Mouse (Mus musculus) kidney, adult 2 months (tissue): ENCODE results near the gene Tiprl. TPM values are rescaled to one million over a fixed set of nuclear protein-coding genes. Genes with fewer than 3 reads are reported as not detected.

ENCODE experiments used
- DNase-seq: peaks from one replicate; pipeline ENCODE4 v3.0.0; 2021
- H3K27ac ChIP-seq: fragments of 200-500 bp; 2 replicates; pipeline ENCODE4 v1.5.1; 2012; ENCODE audit warnings: low read depth, low read length, control low read depth, inconsistent platforms; ENCODE audit not compliant: insufficient read depth
- H3K27me3 ChIP-seq: fragments of 200-500 bp; replicated peaks from 2 replicates; pipeline ENCODE4 v1.6.1; 2012; ENCODE audit warnings: mild to moderate bottlenecking, moderate library complexity, low read length, inconsistent platforms; ENCODE audit not compliant: control insufficient read depth, insufficient read depth
- H3K36me3 ChIP-seq: fragments of 200-500 bp; 2 replicates; pipeline ENCODE4 v1.6.1; 2012; ENCODE audit warnings: mild to moderate bottlenecking, moderate library complexity, low read length, inconsistent platforms; ENCODE audit not compliant: control insufficient read depth, insufficient read depth
- H3K4me1 ChIP-seq: fragments of 200-500 bp; 2 replicates; pipeline ENCODE4 v1.6.1; 2011; ENCODE audit warnings: low read length; ENCODE audit not compliant: control insufficient read depth, insufficient read depth
- H3K4me3 ChIP-seq: fragments of 200-500 bp; 2 replicates; pipeline ENCODE4 v1.5.1; 2011; ENCODE audit warnings: mild to moderate bottlenecking, low read depth, low read length, control low read depth; ENCODE audit not compliant: insufficient read depth
- CTCF ChIP-seq: fragments of 200-500 bp; conservative IDR thresholded peaks from 2 replicates; pipeline ENCODE4 v1.5.1; 2011; ENCODE audit warnings: low read depth, mild to moderate bottlenecking, control low read depth, low read length, moderate library complexity, mixed read lengths; ENCODE audit not compliant: insufficient read depth, insufficient read length
- POLR2A ChIP-seq: fragments of 200-500 bp; IDR thresholded peaks from one replicate; pipeline ENCODE4 v1.6.1; 2011; ENCODE audit warnings: low read depth, low read length, control low read depth
- WGBS: fragments of 180-500 bp; shearing (Covaris S2); methylation state at CpG from one replicate; pipeline ENCODE4 v1.1.7; 2018; 5-methylcytosine and 5-hydroxymethylcytosine counted together
- polyA plus RNA-seq: library from polyadenylated mRNA; depleted of rRNA; stranded (reverse); fragments of >200 nt; gene quantifications from 2 replicates; pipeline ENCODE4 v1.2.3, GENCODE M21; 2012

Gene Tiprl
- polyA plus RNA-seq, 1 experiment, result 21.0 TPM

DNA sequence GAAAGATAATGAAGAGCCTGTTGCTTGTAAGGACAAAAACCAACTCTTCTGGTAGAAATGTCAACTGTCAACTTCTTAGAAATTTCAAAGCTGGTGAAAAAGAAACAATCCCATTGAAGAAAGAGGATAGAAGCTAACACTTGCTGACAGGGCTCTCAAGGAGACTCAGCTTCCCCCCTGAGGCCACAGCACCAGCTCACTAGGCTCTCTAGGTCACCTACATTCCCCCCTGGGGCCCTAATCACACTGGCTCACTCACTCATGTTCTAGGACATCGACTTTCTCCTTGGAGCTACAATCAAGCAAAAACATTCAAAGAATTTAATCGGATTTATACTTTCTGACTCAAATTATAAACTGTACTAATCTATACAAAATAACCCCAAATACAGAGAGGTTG, 3.0 kb downstream of the Tiprl start:
- H3K4me3 ChIP-seq, result no peak overlapping the region
- 43% methylated on average over 2 of the region's 2 CpGs for WGBS
- H3K36me3 ChIP-seq, result no peaks in the 10 kb centered on the region
- TF ChIP-seq CTCF (no peak), POLR2A (no peak)
- peak; percentile 29 for DNase-seq
- peaks cover 25% of the 10 kb centered on the region for H3K4me1 ChIP-seq
- no peaks in the 10 kb centered on the region for H3K27me3 ChIP-seq
- peak overlapping the region; percentile 43; the same call in 1 of the 2 replicates for H3K27ac ChIP-seq

DNA sequence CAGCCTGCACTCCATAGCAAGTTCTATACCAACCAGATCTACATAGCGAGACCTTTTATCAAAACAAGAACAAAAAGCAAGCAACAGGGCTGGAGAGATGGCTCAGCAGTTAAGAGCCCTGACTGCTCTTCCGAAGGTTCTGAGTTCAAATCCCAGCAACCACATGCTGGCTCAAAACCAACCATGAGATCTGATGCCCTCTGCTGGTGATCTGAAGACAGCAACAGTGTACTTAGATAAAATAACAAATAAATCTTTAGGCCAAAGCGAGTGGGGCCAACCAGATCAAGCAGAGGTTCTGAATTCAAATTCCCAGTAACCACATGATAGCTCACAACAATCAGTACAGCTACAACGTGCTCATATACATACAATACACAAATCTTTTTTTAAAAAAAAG, 6.1 kb downstream of the Tiprl start:
- Histone ChIP-seq H3K27me3 (no peaks in the 10 kb centered on the region), H3K36me3 (no peaks in the 10 kb centered on the region), H3K27ac (no peak overlapping the region), H3K4me3 (no peak overlapping the region), H3K4me1 (peaks cover 25% of the 10 kb centered on the region)
- DNase-seq, result no peak
- TF ChIP-seq POLR2A, result no peak
- no peak; the same call in 1 of the 2 replicates for TF ChIP-seq CTCF
- 93% methylated on average over 4 of the region's 4 CpGs for WGBS

DNA sequence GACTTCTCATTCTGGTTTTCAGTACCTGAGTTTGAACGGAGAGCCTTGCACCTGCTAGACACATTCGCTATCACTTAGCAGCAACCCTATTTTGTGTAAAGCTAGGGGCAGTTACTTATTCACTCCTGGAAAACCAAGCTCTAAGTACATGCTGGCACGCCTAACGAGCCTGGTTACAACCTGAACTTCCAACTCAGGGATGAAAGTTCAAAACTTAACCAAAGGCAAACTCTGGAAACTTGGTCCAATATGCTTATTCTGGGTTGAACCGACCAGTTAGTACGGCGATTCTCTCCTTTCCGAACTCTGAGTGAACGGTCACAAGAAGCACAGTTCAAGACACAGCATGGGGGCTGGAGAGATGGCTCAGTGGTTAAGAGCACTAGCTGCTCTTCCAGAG, 7.2 kb downstream of the Tiprl start:
- Histone ChIP-seq H3K4me1 (peaks cover 25% of the 10 kb centered on the region), H3K27ac (peak overlapping the region; percentile 60), H3K27me3 (no peaks in the 10 kb centered on the region), H3K4me3 (no peak overlapping the region), H3K36me3 (no peaks in the 10 kb centered on the region)
- no peak for TF ChIP-seq CTCF
- TF ChIP-seq POLR2A, result no peak
- peak; percentile 90 for DNase-seq
- WGBS, result 61% methylated on average over 9 of the region's 9 CpGs

DNA sequence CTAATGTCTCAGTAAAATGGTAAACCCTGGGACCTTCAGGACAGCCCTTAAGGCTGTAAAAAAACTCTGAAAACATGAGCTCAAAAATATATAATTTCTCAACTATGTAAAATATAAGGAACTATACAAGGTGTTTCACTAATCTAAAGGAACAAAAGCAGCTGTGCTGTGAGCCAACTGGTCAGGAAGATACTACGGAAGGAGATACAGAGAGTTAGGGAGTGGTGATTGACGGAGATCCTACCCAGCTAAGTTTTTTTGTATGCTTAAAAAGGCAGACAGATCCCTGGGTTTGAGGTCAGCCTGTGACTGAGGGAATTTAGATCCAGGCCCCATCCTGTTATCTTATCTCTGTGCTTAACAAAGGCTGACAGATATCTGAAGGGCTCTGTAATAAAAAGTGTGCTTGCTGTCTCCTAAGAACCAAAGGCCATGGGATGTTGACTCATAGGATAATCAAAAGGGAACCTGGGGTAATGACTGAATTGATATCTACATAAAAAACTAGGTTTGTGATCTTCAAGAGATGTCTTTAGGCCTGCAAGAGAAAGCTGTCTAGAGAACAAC, 19.7 kb downstream of the Tiprl start:
- TF ChIP-seq CTCF, result no peak
- no peak for TF ChIP-seq POLR2A
- Histone ChIP-seq H3K4me1 (no peaks in the 10 kb centered on the region), H3K36me3 (peaks cover 10% of the 10 kb centered on the region; the same call in 1 of the 2 replicates), H3K4me3 (no peak overlapping the region), H3K27ac (no peak overlapping the region), H3K27me3 (no peaks in the 10 kb centered on the region)
- no peak for DNase-seq
- WGBS, result 92% methylated on average over 2 of the region's 2 CpGs

DNA sequence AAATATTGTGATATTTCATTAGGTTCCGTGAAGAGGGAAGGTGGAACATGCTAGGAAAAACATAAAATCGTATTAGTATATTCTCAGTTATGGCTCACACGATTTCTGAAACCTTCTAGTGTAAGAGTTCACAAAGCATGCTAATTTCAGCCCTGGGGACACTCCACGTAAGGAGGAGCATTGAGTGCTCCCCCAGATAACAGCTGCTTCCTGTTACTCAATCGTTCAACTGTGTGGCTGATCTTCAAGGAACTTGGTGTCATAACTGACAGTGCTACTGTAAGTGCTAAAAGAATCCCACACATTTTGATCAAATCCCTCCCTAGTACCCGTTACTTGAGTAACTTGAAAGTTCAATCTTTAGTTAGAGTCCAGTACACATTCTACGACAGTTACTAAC, 21.0 kb downstream of the Tiprl start:
- H3K36me3 ChIP-seq, result peaks cover 8% of the 10 kb centered on the region; the same call in 1 of the 2 replicates
- no peak overlapping the region for H3K4me3 ChIP-seq
- H3K4me1 ChIP-seq, result no peaks in the 10 kb centered on the region
- DNase-seq, result no peak
- TF ChIP-seq CTCF (no peak), POLR2A (no peak)
- WGBS, result 74% methylated on average over 7 of the region's 7 CpGs
- H3K27me3 ChIP-seq, result no peaks in the 10 kb centered on the region
- no peak overlapping the region for H3K27ac ChIP-seq

DNA sequence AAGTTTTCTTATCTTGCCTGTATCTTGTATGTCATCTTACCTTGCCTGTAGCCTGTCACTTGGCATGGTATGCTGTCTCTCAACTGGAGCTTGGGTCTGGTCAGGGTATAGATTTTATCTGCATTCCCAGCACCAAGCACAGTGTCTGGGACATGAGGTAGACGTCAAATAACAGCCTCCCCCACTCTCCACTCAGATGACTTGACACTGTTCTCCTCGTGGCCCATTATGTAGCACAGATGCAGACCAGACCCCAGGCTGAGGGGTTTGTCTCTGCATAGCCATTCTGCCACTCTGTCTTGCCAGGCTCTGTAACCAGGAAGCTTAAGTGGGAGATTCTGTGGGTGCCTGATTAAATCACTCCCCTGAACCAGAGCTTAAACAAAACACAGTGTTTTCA, 31.2 kb downstream of the Tiprl start:
- Histone ChIP-seq H3K27ac (no peak overlapping the region), H3K27me3 (no peaks in the 10 kb centered on the region), H3K4me3 (no peak overlapping the region), H3K36me3 (no peaks in the 10 kb centered on the region), H3K4me1 (0 out of 2 replicates have a peak, but pooled peaks cover under 1% of the 10 kb centered on the region)
- WGBS, result 25% methylated on average over 2 of the region's 2 CpGs
- no peak for DNase-seq
- TF ChIP-seq POLR2A (no peak), CTCF (no peak)

DNA sequence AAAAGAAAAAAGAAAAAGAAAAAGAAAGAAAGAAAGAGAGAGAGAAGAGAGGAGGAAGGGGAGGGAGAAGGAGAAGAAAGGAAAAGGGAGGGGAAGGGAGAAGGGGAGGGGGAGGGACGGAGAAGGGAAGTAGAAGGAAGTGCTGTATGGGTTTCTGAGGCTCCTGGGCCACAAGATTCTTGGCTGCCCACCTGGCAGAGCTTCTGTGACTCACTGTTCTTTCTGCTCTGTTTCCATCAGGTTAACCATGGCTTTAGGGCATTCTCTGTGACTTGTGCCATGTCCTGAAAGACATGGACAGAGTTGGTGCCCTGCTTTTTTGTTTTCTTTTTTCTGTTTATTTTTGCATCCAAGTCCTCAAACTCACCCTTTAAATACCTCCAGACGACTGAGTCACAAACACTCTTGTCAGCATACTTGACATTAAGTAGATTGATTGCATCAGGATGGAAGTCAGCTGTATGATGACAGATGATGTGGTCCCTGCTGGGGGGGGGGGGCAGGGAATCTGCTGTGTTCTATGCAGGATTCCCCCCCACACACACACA, 33.2 kb downstream of the Tiprl start:
- Histone ChIP-seq H3K4me3 (no peak overlapping the region), H3K36me3 (no peaks in the 10 kb centered on the region), H3K4me1 (peaks cover 5% of the 10 kb centered on the region; the same call in 1 of the 2 replicates), H3K27me3 (no peaks in the 10 kb centered on the region), H3K27ac (no peak overlapping the region)
- DNase-seq, result peak; percentile 44
- TF ChIP-seq CTCF (no peak), POLR2A (no peak)
- 25% methylated on average over 2 of the region's 2 CpGs for WGBS
